Mouse (Mus musculus): Measurements from ENCODE around the gene Ankrd40. TPM values are rescaled to one million over a fixed set of nuclear protein-coding genes. Genes with fewer than 3 reads are reported as not detected.

Gene Ankrd40
- 53.3 TPM for polyA plus RNA-seq (2014; fragmentation: Illumina TruSeq; extraction: RNeasy Lipid Tissue Mini Kit (QIAGEN cat#74804); ENCODE audit: low replicate concordance)

GRCm38 (mm10) chr11:94327693-94328643, at the start of gene Ankrd40:
Gene Ankrd40, plus strand, starts transcription at chr11:94328001.

GRCm38 (mm10) chr11:94281199-94282181, 46.3 kb upstream of the Ankrd40 start, which contains the start of gene Gm21885:
Gene Gm21885, plus strand, starts transcription at chr11:94281873.

GRCm38 (mm10) chr11:94321931-94322400, 5.8 kb upstream of the Ankrd40 start, which contains the start of gene Luc7l3:
Gene Luc7l3, minus strand, starts transcription at chr11:94321988.

Other genes starting within 250 kb of the Ankrd40 start
- 476 TPM for gene Tob1, start 116.5 kb upstream of the Ankrd40 start, polyA plus RNA-seq (2014; fragmentation: Illumina TruSeq; extraction: RNeasy Lipid Tissue Mini Kit (QIAGEN cat#74804); ENCODE audit: low replicate concordance)
- not detected for gene Wfikkn2, start 82.0 kb upstream of the Ankrd40 start, polyA plus RNA-seq (2014; fragmentation: Illumina TruSeq; extraction: RNeasy Lipid Tissue Mini Kit (QIAGEN cat#74804); ENCODE audit: low replicate concordance)
- gene Gm21885, start 46.1 kb upstream of the Ankrd40 start, polyA plus RNA-seq (2014; fragmentation: Illumina TruSeq; extraction: RNeasy Lipid Tissue Mini Kit (QIAGEN cat#74804); ENCODE audit: low replicate concordance): 36.0 TPM
- 291 TPM for gene Luc7l3, start 6.0 kb upstream of the Ankrd40 start, polyA plus RNA-seq (2014; fragmentation: Illumina TruSeq; extraction: RNeasy Lipid Tissue Mini Kit (QIAGEN cat#74804); ENCODE audit: low replicate concordance)
- 7.3 TPM for gene Abcc3, start 65.0 kb downstream of the Ankrd40 start, polyA plus RNA-seq (2014; fragmentation: Illumina TruSeq; extraction: RNeasy Lipid Tissue Mini Kit (QIAGEN cat#74804); ENCODE audit: low replicate concordance)
- not detected for gene Cacna1g, start 146.2 kb downstream of the Ankrd40 start, polyA plus RNA-seq (2014; fragmentation: Illumina TruSeq; extraction: RNeasy Lipid Tissue Mini Kit (QIAGEN cat#74804); ENCODE audit: low replicate concordance)
- not detected for gene Spata20, start 158.2 kb downstream of the Ankrd40 start, polyA plus RNA-seq (2014; fragmentation: Illumina TruSeq; extraction: RNeasy Lipid Tissue Mini Kit (QIAGEN cat#74804); ENCODE audit: low replicate concordance)
- gene Epn3, start 172.0 kb downstream of the Ankrd40 start, polyA plus RNA-seq (2014; fragmentation: Illumina TruSeq; extraction: RNeasy Lipid Tissue Mini Kit (QIAGEN cat#74804); ENCODE audit: low replicate concordance): 0.22 TPM
- gene Mycbpap, start 193.7 kb downstream of the Ankrd40 start, polyA plus RNA-seq (2014; fragmentation: Illumina TruSeq; extraction: RNeasy Lipid Tissue Mini Kit (QIAGEN cat#74804); ENCODE audit: low replicate concordance): 1.2 TPM
- gene Rsad1, start 221.3 kb downstream of the Ankrd40 start, polyA plus RNA-seq (2014; fragmentation: Illumina TruSeq; extraction: RNeasy Lipid Tissue Mini Kit (QIAGEN cat#74804); ENCODE audit: low replicate concordance): 7.1 TPM
- not detected for gene Chad, start 237.0 kb downstream of the Ankrd40 start, polyA plus RNA-seq (2014; fragmentation: Illumina TruSeq; extraction: RNeasy Lipid Tissue Mini Kit (QIAGEN cat#74804); ENCODE audit: low replicate concordance)